Mouse (Mus musculus): Measurements from ENCODE around the gene Atg16l2. TPM values are rescaled to one million over a fixed set of nuclear protein-coding genes. Genes with fewer than 3 reads are reported as not detected.

Gene Atg16l2
- total and polyA plus RNA-seq, 3 experiments = 0.38 to 3.2 (median 1.9) TPM

DNA sequence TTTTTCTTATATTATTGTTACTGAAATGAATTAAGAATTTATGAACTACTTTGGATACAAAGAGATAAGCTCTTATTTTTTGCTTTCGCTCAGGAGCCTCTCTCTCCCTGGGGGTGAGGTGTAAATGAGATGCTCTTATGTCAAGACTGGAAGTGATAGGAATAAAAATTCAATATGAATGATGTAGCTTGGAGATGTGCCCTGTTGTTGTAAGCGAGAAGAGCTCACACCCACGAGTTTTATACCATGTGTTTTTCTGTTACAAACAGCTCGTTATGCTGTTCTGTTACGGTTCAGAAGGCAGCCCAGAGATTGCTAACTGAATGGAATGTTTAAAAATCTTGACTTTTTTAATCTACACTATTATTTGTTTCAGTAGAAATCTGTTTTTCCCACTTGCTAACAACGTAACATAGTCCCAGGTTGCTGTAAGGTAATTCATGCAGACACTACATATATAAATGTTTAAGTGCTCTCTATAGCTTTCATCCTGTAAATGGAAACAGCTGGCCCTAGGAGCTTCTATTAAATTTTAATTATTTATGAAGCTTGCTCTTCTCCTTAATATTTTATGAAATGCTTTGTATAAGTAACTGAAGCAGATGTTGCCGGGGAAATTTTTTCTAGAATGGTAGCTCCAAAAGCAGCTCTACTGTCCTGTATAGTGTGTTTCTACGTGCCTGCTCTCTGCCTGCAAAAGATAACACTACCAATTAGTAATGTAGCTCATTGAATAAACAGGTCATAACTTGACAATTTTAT lies 65.2 kb downstream of the Atg16l2 start:
- TF ChIP-seq GATA2 (IDR thresholded peaks at IDR 0.05; ENCODE audit: borderline replicate concordance, low read depth, low read length) (no peak), GATA1 (IDR thresholded peaks at IDR 0.05; ENCODE audit: borderline replicate concordance, low read length) (no peak), POLR2AphosphoS5 (IDR thresholded peaks at IDR 0.05; ENCODE audit: insufficient replicate concordance, low read depth, low read length) (no peak), TAL1 (conservative IDR thresholded peaks at IDR 0.05; ENCODE audit: low read depth, low read length) (no peak), CTCF (IDR thresholded peaks at IDR 0.05; ENCODE audit: low read depth, low read length) (no peak)
- H3K4me1 ChIP-seq (ENCODE audit: insufficient read depth, low read depth, low read length) = no peaks in the 10 kb centered on the region
- ATAC-seq (ENCODE audit: extremely low read depth, insufficient number of reproducible peaks, low FRiP score, poor library complexity, severe bottlenecking) (no peak), DNase-seq (ENCODE audit: low spot score) (no peak)
- no peaks in the 10 kb centered on the region for H3K27me3 ChIP-seq (ENCODE audit: insufficient read depth, low read length)
- no peak overlapping the region for H3K4me3 ChIP-seq (ENCODE audit: low read depth, low read length)
- H3K9me3 ChIP-seq (replicated peaks) = no peaks in the 10 kb centered on the region
- no peaks in the 10 kb centered on the region for H3K36me3 ChIP-seq (replicated peaks)

DNA sequence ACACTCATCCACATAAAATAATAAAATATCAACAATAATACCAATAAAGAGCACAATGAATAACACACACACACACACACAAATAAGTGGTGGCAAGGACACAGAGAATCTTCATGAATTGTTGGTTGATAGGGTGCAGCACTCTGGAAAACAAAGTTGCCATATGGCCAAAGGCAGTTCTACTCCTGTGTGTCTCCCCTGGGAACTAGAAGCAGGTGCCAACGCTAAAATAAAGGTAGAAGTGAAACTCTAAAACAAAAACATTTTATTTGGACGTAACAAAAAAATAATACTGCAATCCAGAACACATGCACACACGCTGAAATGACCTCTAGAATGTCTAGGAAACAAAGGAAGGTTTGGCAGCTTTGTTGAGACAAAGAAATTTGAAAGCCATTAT lies 69.3 kb downstream of the Atg16l2 start:
- ATAC-seq (ENCODE audit: extremely low read depth, insufficient number of reproducible peaks, low FRiP score, poor library complexity, severe bottlenecking) (no peak), DNase-seq (ENCODE audit: low spot score) (no peak)
- TF ChIP-seq POLR2AphosphoS5 (IDR thresholded peaks at IDR 0.05; ENCODE audit: insufficient replicate concordance, low read depth, low read length) = no peak
- no peak for TF ChIP-seq GATA2 (IDR thresholded peaks at IDR 0.05; ENCODE audit: borderline replicate concordance, low read depth, low read length)
- no peak for TF ChIP-seq TAL1 (conservative IDR thresholded peaks at IDR 0.05; ENCODE audit: low read depth, low read length)
- TF ChIP-seq GATA1 (IDR thresholded peaks at IDR 0.05; ENCODE audit: borderline replicate concordance, low read length) = no peak
- TF ChIP-seq CTCF (IDR thresholded peaks at IDR 0.05; ENCODE audit: low read depth, low read length) = no peak
- H3K27me3 ChIP-seq (ENCODE audit: insufficient read depth, low read length) = no peaks in the 10 kb centered on the region
- H3K4me3 ChIP-seq (ENCODE audit: low read depth, low read length) = no peak overlapping the region
- no peaks in the 10 kb centered on the region for H3K36me3 ChIP-seq (replicated peaks)
- H3K9me3 ChIP-seq (replicated peaks) = no peaks in the 10 kb centered on the region
- H3K4me1 ChIP-seq (ENCODE audit: insufficient read depth, low read depth, low read length) = no peaks in the 10 kb centered on the region

DNA sequence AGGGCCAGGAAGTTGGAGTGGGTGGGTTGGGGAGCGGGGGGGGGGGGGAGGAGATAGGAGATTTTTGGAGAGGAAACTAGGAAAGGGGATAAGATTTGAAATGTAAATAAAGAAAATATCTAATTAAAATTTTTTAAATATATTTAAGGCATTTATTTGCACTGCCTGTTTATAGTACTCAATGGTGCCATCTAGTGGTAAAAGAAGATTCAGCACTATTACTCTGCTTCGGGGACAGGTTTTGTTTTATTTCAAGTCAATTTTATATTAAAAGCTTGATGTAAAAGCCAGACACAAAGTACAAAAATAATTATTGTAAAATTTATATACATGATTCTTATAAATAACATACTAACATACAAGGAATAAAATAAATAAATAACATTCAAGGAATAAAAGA lies 70.6 kb downstream of the Atg16l2 start:
- H3K9me3 ChIP-seq (replicated peaks) = no peaks in the 10 kb centered on the region
- H3K4me3 ChIP-seq (ENCODE audit: low read depth, low read length) = no peak overlapping the region
- H3K4me1 ChIP-seq (ENCODE audit: insufficient read depth, low read depth, low read length) = no peaks in the 10 kb centered on the region
- H3K36me3 ChIP-seq (replicated peaks) = no peaks in the 10 kb centered on the region
- ATAC-seq (ENCODE audit: extremely low read depth, insufficient number of reproducible peaks, low FRiP score, poor library complexity, severe bottlenecking) (no peak), DNase-seq (ENCODE audit: low spot score) (no peak)
- TF ChIP-seq GATA2 (IDR thresholded peaks at IDR 0.05; ENCODE audit: borderline replicate concordance, low read depth, low read length) = no peak
- TF ChIP-seq CTCF (IDR thresholded peaks at IDR 0.05; ENCODE audit: low read depth, low read length) = no peak
- no peak for TF ChIP-seq GATA1 (IDR thresholded peaks at IDR 0.05; ENCODE audit: borderline replicate concordance, low read length)
- TF ChIP-seq POLR2AphosphoS5 (IDR thresholded peaks at IDR 0.05; ENCODE audit: insufficient replicate concordance, low read depth, low read length) = no peak
- TF ChIP-seq TAL1 (conservative IDR thresholded peaks at IDR 0.05; ENCODE audit: low read depth, low read length) = no peak
- no peaks in the 10 kb centered on the region for H3K27me3 ChIP-seq (ENCODE audit: insufficient read depth, low read length)

DNA sequence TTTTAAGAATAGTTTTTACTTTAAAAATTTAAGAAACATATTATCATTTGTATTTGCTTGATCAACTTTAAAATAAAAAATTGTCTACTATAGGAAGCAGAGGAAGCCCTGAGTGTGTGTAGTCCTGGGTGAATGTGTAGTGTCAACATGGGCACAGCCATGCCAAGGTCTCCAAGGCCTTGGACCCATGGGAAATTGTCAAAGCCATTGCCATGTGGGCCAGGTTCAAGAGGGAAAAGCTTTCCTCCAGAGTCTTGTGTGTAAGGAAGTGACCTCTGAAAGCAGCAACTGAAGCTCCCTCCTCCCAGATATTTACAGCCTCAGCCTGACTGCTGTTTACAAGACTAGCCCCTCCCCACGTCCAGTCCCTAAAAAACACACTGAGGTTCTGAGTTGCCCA lies 72.7 kb downstream of the Atg16l2 start:
- Histone ChIP-seq H3K36me3 (replicated peaks) (no peaks in the 10 kb centered on the region), H3K27me3 (ENCODE audit: insufficient read depth, low read length) (no peaks in the 10 kb centered on the region), H3K4me3 (ENCODE audit: low read depth, low read length) (no peak overlapping the region), H3K4me1 (ENCODE audit: insufficient read depth, low read depth, low read length) (no peaks in the 10 kb centered on the region), H3K9me3 (replicated peaks) (no peaks in the 10 kb centered on the region)
- DNase-seq (ENCODE audit: low spot score) (no peak), ATAC-seq (ENCODE audit: extremely low read depth, insufficient number of reproducible peaks, low FRiP score, poor library complexity, severe bottlenecking) (no peak)
- TF ChIP-seq CTCF (IDR thresholded peaks at IDR 0.05; ENCODE audit: low read depth, low read length) (no peak), GATA1 (IDR thresholded peaks at IDR 0.05; ENCODE audit: borderline replicate concordance, low read length) (no peak), GATA2 (IDR thresholded peaks at IDR 0.05; ENCODE audit: borderline replicate concordance, low read depth, low read length) (no peak), POLR2AphosphoS5 (IDR thresholded peaks at IDR 0.05; ENCODE audit: insufficient replicate concordance, low read depth, low read length) (no peak), TAL1 (conservative IDR thresholded peaks at IDR 0.05; ENCODE audit: low read depth, low read length) (no peak)

DNA sequence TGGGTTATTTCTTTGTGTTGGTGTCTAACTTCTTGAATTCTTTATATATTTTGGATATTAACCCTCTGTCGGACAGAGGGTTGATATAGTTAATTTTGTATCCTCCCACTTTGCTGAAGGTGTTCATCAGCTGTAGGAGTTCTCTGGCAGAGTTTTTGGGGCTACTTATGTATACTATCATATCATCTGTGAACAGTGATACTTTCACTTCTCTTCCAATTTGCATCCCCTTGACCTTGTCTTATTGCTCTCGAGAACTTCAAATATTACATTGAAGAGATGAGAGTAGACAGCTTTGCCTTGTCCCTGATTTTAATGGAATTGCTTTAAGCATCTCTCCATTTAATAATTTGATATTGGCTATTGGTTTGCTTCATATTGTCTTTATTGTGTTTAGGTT lies 78.5 kb downstream of the Atg16l2 start:
- ATAC-seq (ENCODE audit: extremely low read depth, insufficient number of reproducible peaks, low FRiP score, poor library complexity, severe bottlenecking) (no peak), DNase-seq (ENCODE audit: low spot score) (no peak)
- Histone ChIP-seq H3K4me3 (ENCODE audit: low read depth, low read length) (no peak overlapping the region), H3K4me1 (ENCODE audit: insufficient read depth, low read depth, low read length) (no peaks in the 10 kb centered on the region), H3K27me3 (ENCODE audit: insufficient read depth, low read length) (no peaks in the 10 kb centered on the region), H3K9me3 (replicated peaks) (no peaks in the 10 kb centered on the region), H3K36me3 (replicated peaks) (no peaks in the 10 kb centered on the region)
- no peak for TF ChIP-seq TAL1 (conservative IDR thresholded peaks at IDR 0.05; ENCODE audit: low read depth, low read length)
- no peak for TF ChIP-seq GATA2 (IDR thresholded peaks at IDR 0.05; ENCODE audit: borderline replicate concordance, low read depth, low read length)
- no peak for TF ChIP-seq GATA1 (IDR thresholded peaks at IDR 0.05; ENCODE audit: borderline replicate concordance, low read length)
- no peak for TF ChIP-seq CTCF (IDR thresholded peaks at IDR 0.05; ENCODE audit: low read depth, low read length)
- TF ChIP-seq POLR2AphosphoS5 (IDR thresholded peaks at IDR 0.05; ENCODE audit: insufficient replicate concordance, low read depth, low read length) = no peak

DNA sequence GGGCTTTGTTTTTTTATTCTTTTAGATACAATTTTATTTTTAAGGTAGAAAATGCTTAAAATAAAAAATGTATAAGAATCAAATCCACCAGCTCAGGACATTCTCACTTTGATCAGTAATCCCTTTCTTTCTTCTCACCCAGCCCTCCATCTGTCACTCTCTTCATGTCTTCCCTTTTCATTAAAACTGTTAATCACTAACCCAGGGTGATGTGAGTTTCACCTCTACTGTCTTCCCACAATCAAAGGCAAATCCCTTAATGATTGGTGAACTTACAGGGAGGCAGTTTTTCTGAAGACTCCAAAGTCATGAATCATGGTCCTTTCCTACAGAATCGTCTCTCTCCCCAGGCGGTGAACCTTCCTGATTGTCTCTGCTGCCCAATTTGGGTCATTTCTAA lies 85.3 kb downstream of the Atg16l2 start:
- Histone ChIP-seq H3K27me3 (ENCODE audit: insufficient read depth, low read length) (no peaks in the 10 kb centered on the region), H3K36me3 (replicated peaks) (no peaks in the 10 kb centered on the region), H3K4me3 (ENCODE audit: low read depth, low read length) (no peak overlapping the region), H3K9me3 (replicated peaks) (no peaks in the 10 kb centered on the region), H3K4me1 (ENCODE audit: insufficient read depth, low read depth, low read length) (no peaks in the 10 kb centered on the region)
- TF ChIP-seq CTCF (IDR thresholded peaks at IDR 0.05; ENCODE audit: low read depth, low read length) (no peak), GATA1 (IDR thresholded peaks at IDR 0.05; ENCODE audit: borderline replicate concordance, low read length) (no peak), POLR2AphosphoS5 (IDR thresholded peaks at IDR 0.05; ENCODE audit: insufficient replicate concordance, low read depth, low read length) (no peak), GATA2 (IDR thresholded peaks at IDR 0.05; ENCODE audit: borderline replicate concordance, low read depth, low read length) (no peak), TAL1 (conservative IDR thresholded peaks at IDR 0.05; ENCODE audit: low read depth, low read length) (no peak)
- DNase-seq (ENCODE audit: low spot score) (no peak), ATAC-seq (ENCODE audit: extremely low read depth, insufficient number of reproducible peaks, low FRiP score, poor library complexity, severe bottlenecking) (no peak)

Measured in G1E (cell line).